Mouse (Mus musculus) stomach, embryonic 16.5 days (tissue): Measurements from ENCODE around the gene Hoxb8. TPM values are rescaled to one million over a fixed set of nuclear protein-coding genes. Genes with fewer than 3 reads are reported as not detected.

Source experiments
- ATAC-seq: fragments of 200-750 bp; cut with Nextera tagmentation; 2 replicates; pipeline ENCODE4 v1.8.0; 2017; ENCODE audit warnings: moderate number of reproducible peaks, moderate TSS enrichment; ENCODE audit not compliant: insufficient read depth, low FRiP score
- H3K27ac ChIP-seq: fragments of 300-500 bp; sonication (generic); 2 replicates; pipeline ENCODE4 v1.5.1; 2014; ENCODE audit warnings: low read length
- H3K27me3 ChIP-seq: fragments of 300-500 bp; sonication (generic); 2 replicates; pipeline ENCODE4 v1.6.1; 2014; ENCODE audit warnings: low read length, control low read depth, mixed read lengths; ENCODE audit not compliant: control insufficient read depth, insufficient read depth
- H3K36me3 ChIP-seq: fragments of 300-500 bp; sonication (generic); 2 replicates; pipeline ENCODE4 v1.6.1; 2014; ENCODE audit warnings: low read length; ENCODE audit not compliant: control insufficient read depth, insufficient read depth
- H3K4me1 ChIP-seq: fragments of 300-500 bp; sonication (generic); 2 replicates; pipeline ENCODE4 v1.6.1; 2014; ENCODE audit warnings: low read length, control low read depth, mixed read lengths; ENCODE audit not compliant: control insufficient read depth, insufficient read depth
- H3K4me2 ChIP-seq: fragments of 300-500 bp; sonication (generic); 2 replicates; pipeline ENCODE4 v1.6.1; 2014; ENCODE audit warnings: low read depth, low read length, mixed read lengths
- H3K4me3 ChIP-seq: fragments of 300-500 bp; sonication (generic); replicated peaks from 2 replicates; pipeline ENCODE4 v1.5.1; 2014; ENCODE audit warnings: mild to moderate bottlenecking, low read length
- H3K9ac ChIP-seq: fragments of 300-500 bp; sonication (generic); 2 replicates; pipeline ENCODE4 v1.6.1; 2014; ENCODE audit warnings: low read length
- H3K9me3 ChIP-seq: fragments of 300-500 bp; sonication (generic); replicated peaks from 2 replicates; pipeline ENCODE4 v1.6.1; 2016; ENCODE audit warnings: low read length, control low read depth; ENCODE audit not compliant: control insufficient read depth
- WGBS: fragments of 180-500 bp; shearing (Covaris S2); extraction: QIAGEN DNeasy Blood & Tissue Kit; methylation state at CpG from one replicate; pipeline ENCODE4 v1.1.7; 2014; 5-methylcytosine and 5-hydroxymethylcytosine counted together
- polyA plus RNA-seq: library from polyadenylated mRNA; unstranded; fragments of >200 nt; fragmentation: Nextera tagmentation; extraction: Ambion mirVana; gene quantifications from 2 replicates; pipeline ENCODE4 v1.2.1, GENCODE M21; 2015

The Hoxb8 gene
- polyA plus RNA-seq, 1 experiment from 2014 or later, result 0.44 TPM

- Histone ChIP-seq H3K4me3 (no peak overlapping the region), H3K36me3 (no peaks in the 10 kb centered on the region), H3K9ac (no peak overlapping the region), H3K27ac (no peak overlapping the region), H3K27me3 (peaks cover 96% of the 10 kb centered on the region), H3K9me3 (no peaks in the 10 kb centered on the region), H3K4me2 (no peak overlapping the region), H3K4me1 (no peaks in the 10 kb centered on the region)
- WGBS, result 2% methylated on average over 14 of the region's 14 CpGs
- ATAC-seq, result no peak
Measured at GRCm38 (mm10) chr11:96255996-96256445, 25.7 kb upstream of the Hoxb8 start.

- H3K27ac ChIP-seq, result no peak overlapping the region
- H3K4me3 ChIP-seq, result no peak overlapping the region
- H3K27me3 ChIP-seq, result peaks cover 95% of the 10 kb centered on the region
- no peak overlapping the region for H3K9ac ChIP-seq
- H3K4me2 ChIP-seq, result no peak overlapping the region
- no peak for ATAC-seq
- H3K9me3 ChIP-seq, result no peaks in the 10 kb centered on the region
- H3K36me3 ChIP-seq, result no peaks in the 10 kb centered on the region
- WGBS, result 22% methylated on average over 2 of the region's 2 CpGs
- H3K4me1 ChIP-seq, result no peaks in the 10 kb centered on the region
Measured at GRCm38 (mm10) chr11:96257141-96257540, 24.6 kb upstream of the Hoxb8 start.

GRCm38 (mm10) chr11:96259038-96259437 is 22.7 kb upstream of the Hoxb8 start:
- Histone ChIP-seq H3K27ac (no peak overlapping the region), H3K27me3 (peaks cover 95% of the 10 kb centered on the region), H3K4me1 (no peaks in the 10 kb centered on the region), H3K9me3 (no peaks in the 10 kb centered on the region), H3K4me2 (no peak overlapping the region), H3K36me3 (no peaks in the 10 kb centered on the region), H3K9ac (no peak overlapping the region), H3K4me3 (no peak overlapping the region)
- 4% methylated on average over 2 of the region's 2 CpGs for WGBS
- ATAC-seq, result no peak

GRCm38 (mm10) chr11:96259511-96259910 is 22.2 kb upstream of the Hoxb8 start:
- WGBS, result 4% methylated on average over 1 of the region's 1 CpGs
- H3K27me3 ChIP-seq, result peaks cover 95% of the 10 kb centered on the region
- no peaks in the 10 kb centered on the region for H3K36me3 ChIP-seq
- H3K4me1 ChIP-seq, result no peaks in the 10 kb centered on the region
- no peak for ATAC-seq
- no peak overlapping the region for H3K9ac ChIP-seq
- H3K27ac ChIP-seq, result no peak overlapping the region
- no peak overlapping the region for H3K4me3 ChIP-seq
- H3K9me3 ChIP-seq, result no peaks in the 10 kb centered on the region
- no peak overlapping the region for H3K4me2 ChIP-seq

- Histone ChIP-seq H3K4me2 (no peak overlapping the region), H3K36me3 (no peaks in the 10 kb centered on the region), H3K4me3 (no peak overlapping the region), H3K9me3 (no peaks in the 10 kb centered on the region), H3K9ac (no peak overlapping the region), H3K4me1 (no peaks in the 10 kb centered on the region), H3K27me3 (peaks cover 95% of the 10 kb centered on the region), H3K27ac (no peak overlapping the region)
- no peak for ATAC-seq
- 2% methylated on average over 23 of the region's 23 CpGs for WGBS
Measured at GRCm38 (mm10) chr11:96260310-96260970, 21.3 kb upstream of the Hoxb8 start.

- Histone ChIP-seq H3K9me3 (no peaks in the 10 kb centered on the region), H3K4me2 (no peak overlapping the region), H3K27ac (no peak overlapping the region), H3K9ac (no peak overlapping the region), H3K4me1 (no peaks in the 10 kb centered on the region), H3K4me3 (no peak overlapping the region), H3K36me3 (no peaks in the 10 kb centered on the region), H3K27me3 (peaks cover 96% of the 10 kb centered on the region)
- ATAC-seq, result no peak
- 2% methylated on average over 24 of the region's 24 CpGs for WGBS
Measured at GRCm38 (mm10) chr11:96261323-96261890, 20.3 kb upstream of the Hoxb8 start.

- no peak overlapping the region for H3K4me2 ChIP-seq
- 10% methylated on average over 6 of the region's 6 CpGs for WGBS
- H3K27me3 ChIP-seq, result peaks cover 97% of the 10 kb centered on the region
- H3K9me3 ChIP-seq, result no peaks in the 10 kb centered on the region
- H3K9ac ChIP-seq, result no peak overlapping the region
- no peak overlapping the region for H3K27ac ChIP-seq
- ATAC-seq, result no peak
- no peaks in the 10 kb centered on the region for H3K4me1 ChIP-seq
- no peaks in the 10 kb centered on the region for H3K36me3 ChIP-seq
- H3K4me3 ChIP-seq, result no peak overlapping the region
Measured at GRCm38 (mm10) chr11:96262262-96262830, 19.4 kb upstream of the Hoxb8 start.

GRCm38 (mm10) chr11:96263636-96264389 is 17.9 kb upstream of the Hoxb8 start:
- peaks cover 94% of the 10 kb centered on the region for H3K27me3 ChIP-seq
- H3K4me1 ChIP-seq, result no peaks in the 10 kb centered on the region
- H3K36me3 ChIP-seq, result no peaks in the 10 kb centered on the region
- H3K27ac ChIP-seq, result no peak overlapping the region
- no peak overlapping the region for H3K4me2 ChIP-seq
- no peak for ATAC-seq
- 3% methylated on average over 33 of the region's 33 CpGs for WGBS
- H3K9me3 ChIP-seq, result no peaks in the 10 kb centered on the region
- H3K4me3 ChIP-seq, result no peak overlapping the region
- no peak overlapping the region for H3K9ac ChIP-seq
